Mouse (Mus musculus) testis, postnatal 14 days (tissue): ENCODE data around the gene Gsk3a.
A peak's percentile ranks its signal among the peaks of the same experiment; 100 is the strongest.

Source experiments
- DNase-seq: peaks from one replicate; pipeline ENCODE4 v3.0.0; 2021; ENCODE audit warnings: low spot score

Gsk3a gene

GRCm38 (mm10) chr7:25237249-25238014 is at the start of gene Gsk3a:
Gsk3a (minus strand) TSS chr7:25237851.
- peak; percentile 98 for DNase-seq

- DNase-seq, result no peak
Measured at GRCm38 (mm10) chr7:25286989-25287388, 49.3 kb upstream of the Gsk3a start.

GRCm38 (mm10) chr7:25285511-25286238 is 48.0 kb upstream of the Gsk3a start:
- no peak for DNase-seq

GRCm38 (mm10) chr7:25284766-25285165 is 47.1 kb upstream of the Gsk3a start:
- no peak for DNase-seq

GRCm38 (mm10) chr7:25284171-25284570 is 46.5 kb upstream of the Gsk3a start:
- DNase-seq, result no peak

- DNase-seq, result no peak
Measured at GRCm38 (mm10) chr7:25283637-25284036, 46.0 kb upstream of the Gsk3a start.

GRCm38 (mm10) chr7:25282731-25283211 is 45.1 kb upstream of the Gsk3a start:
- peak; percentile 77 for DNase-seq

GRCm38 (mm10) chr7:25281734-25282601 is 44.3 kb upstream of the Gsk3a start:
- peak; percentile 98 for DNase-seq

GRCm38 (mm10) chr7:25281166-25281733 is 43.6 kb upstream of the Gsk3a start:
- no peak for DNase-seq

- DNase-seq, result no peak
Measured at GRCm38 (mm10) chr7:25279861-25280791, 42.5 kb upstream of the Gsk3a start.

- peak; percentile 90 for DNase-seq
Measured at GRCm38 (mm10) chr7:25279076-25279860, 41.6 kb upstream of the Gsk3a start.

- peak; percentile 92 for DNase-seq
Measured at GRCm38 (mm10) chr7:25278341-25279075, 40.9 kb upstream of the Gsk3a start.

- no peak for DNase-seq
Measured at GRCm38 (mm10) chr7:25277998-25278340, 40.3 kb upstream of the Gsk3a start.

GRCm38 (mm10) chr7:25277405-25277804 is 39.8 kb upstream of the Gsk3a start:
- no peak for DNase-seq

GRCm38 (mm10) chr7:25275555-25276298 is 38.1 kb upstream of the Gsk3a start:
- no peak for DNase-seq

GRCm38 (mm10) chr7:25274996-25275395 is 37.3 kb upstream of the Gsk3a start:
- no peak for DNase-seq

GRCm38 (mm10) chr7:25274571-25274970 is 36.9 kb upstream of the Gsk3a start:
- no peak for DNase-seq
